Mouse (Mus musculus) liver, embryonic 11.5 days (tissue): ENCODE results near the gene Stau1. TPM values are rescaled to one million over a fixed set of nuclear protein-coding genes. Genes with fewer than 3 reads are reported as not detected.

ENCODE experiments used
- ATAC-seq: fragments of 200-750 bp; cut with Nextera tagmentation; replicated peaks from 2 replicates; pipeline ENCODE4 v1.8.0; 2017; ENCODE audit warnings: moderate number of reproducible peaks, mild to moderate bottlenecking, moderate TSS enrichment, moderate library complexity; ENCODE audit not compliant: low FRiP score
- DNase-seq: peaks from one replicate; pipeline ENCODE4 v3.0.0-alpha.2; 2017; ENCODE audit warnings: low spot score
- H3K27ac ChIP-seq: fragments of 300-500 bp; sonication (generic); 2 replicates; pipeline ENCODE4 v1.5.1; 2014; ENCODE audit warnings: mild to moderate bottlenecking, low read depth, low read length, control low read depth
- H3K27me3 ChIP-seq: fragments of 300-500 bp; sonication (generic); replicated peaks from 2 replicates; pipeline ENCODE4 v1.6.1; 2014; ENCODE audit warnings: low read length, mixed read lengths; ENCODE audit not compliant: control insufficient read depth, insufficient read depth
- H3K36me3 ChIP-seq: fragments of 300-500 bp; sonication (generic); 2 replicates; pipeline ENCODE4 v1.6.1; 2014; ENCODE audit warnings: mild to moderate bottlenecking, low read length, moderate library complexity, mixed read lengths; ENCODE audit not compliant: control insufficient read depth, insufficient read depth
- H3K4me1 ChIP-seq: fragments of 300-500 bp; sonication (generic); replicated peaks from 2 replicates; pipeline ENCODE4 v1.6.1; 2014; ENCODE audit warnings: low read length, mixed read lengths; ENCODE audit not compliant: control insufficient read depth, insufficient read depth
- H3K4me2 ChIP-seq: fragments of 300-500 bp; sonication (generic); 2 replicates; pipeline ENCODE4 v1.6.1; 2014; ENCODE audit warnings: mild to moderate bottlenecking, control low read depth, moderate library complexity
- H3K4me3 ChIP-seq: fragments of 300-500 bp; sonication (generic); 2 replicates; pipeline ENCODE4 v1.5.1; 2014; ENCODE audit warnings: low read depth, low read length, control low read depth
- H3K9ac ChIP-seq: fragments of 300-500 bp; sonication (generic); 2 replicates; pipeline ENCODE4 v1.6.1; 2014; ENCODE audit warnings: low read depth, low read length, control low read depth
- H3K9me3 ChIP-seq: fragments of 300-500 bp; sonication (generic); 2 replicates; pipeline ENCODE4 v1.6.1; 2016; ENCODE audit warnings: low read length, inconsistent platforms, mixed read lengths; ENCODE audit not compliant: control insufficient read depth
- WGBS: fragments of 180-500 bp; shearing (Covaris S2); extraction: QIAGEN DNeasy Blood & Tissue Kit; methylation state at CpG from one replicate; pipeline ENCODE4 v1.1.7; 2014; 5-methylcytosine and 5-hydroxymethylcytosine counted together
- polyA plus RNA-seq: library from polyadenylated mRNA; unstranded; fragments of >200 nt; fragmentation: Nextera tagmentation; extraction: Ambion mirVana; gene quantifications from 2 replicates; pipeline ENCODE4 v1.2.1, GENCODE M21; 2014

The Stau1 gene
- polyA plus RNA-seq, 1 experiment from 2014 or later = 59.5 TPM

- 90% methylated on average over 5 of the region's 5 CpGs for WGBS
- Histone ChIP-seq H3K9ac (no peak overlapping the region), H3K4me3 (no peak overlapping the region), H3K4me2 (no peak overlapping the region), H3K27me3 (no peaks in the 10 kb centered on the region), H3K9me3 (no peaks in the 10 kb centered on the region), H3K4me1 (no peaks in the 10 kb centered on the region), H3K36me3 (peaks cover 41% of the 10 kb centered on the region), H3K27ac (no peak overlapping the region)
- no peak for ATAC-seq
- no peak for DNase-seq
These were observed 61.7 kb downstream of the Stau1 start for GRCm38 (mm10) chr2:166934416-166934815.

DNA sequence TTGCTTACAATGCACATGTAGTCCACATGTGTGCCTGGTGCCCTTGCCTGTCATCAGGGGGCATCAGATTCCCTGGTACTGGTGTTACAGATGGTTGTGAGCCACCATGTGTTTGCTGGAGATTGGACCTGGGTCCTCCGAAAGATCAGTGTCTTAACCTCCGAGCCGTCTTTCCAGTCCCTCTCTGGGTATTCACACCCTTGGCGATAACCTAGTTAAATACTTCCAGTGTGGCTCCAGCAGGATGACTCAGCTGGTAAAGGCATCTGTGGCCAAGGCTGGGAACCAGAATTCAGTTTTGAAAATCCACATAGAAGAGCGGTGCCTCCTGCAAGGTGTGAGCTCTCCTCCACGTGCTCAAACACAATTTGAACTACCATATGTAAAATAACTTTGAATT lies 62.2 kb downstream of the Stau1 start:
- Histone ChIP-seq H3K9ac (no peak overlapping the region), H3K27ac (no peak overlapping the region), H3K4me3 (no peak overlapping the region), H3K9me3 (no peaks in the 10 kb centered on the region), H3K36me3 (peaks cover 45% of the 10 kb centered on the region), H3K4me2 (no peak overlapping the region), H3K4me1 (no peaks in the 10 kb centered on the region), H3K27me3 (no peaks in the 10 kb centered on the region)
- 94% methylated on average over 6 of the region's 6 CpGs for WGBS
- DNase-seq (no peak), ATAC-seq (no peak)

GRCm38 (mm10) chr2:166923971-166924370 lies 72.1 kb downstream of the Stau1 start:
- ATAC-seq (peak; percentile 66), DNase-seq (no peak)
- H3K4me2 ChIP-seq = peak overlapping the region; percentile 12
- H3K9ac ChIP-seq = no peak overlapping the region
- no peak overlapping the region for H3K4me3 ChIP-seq
- peaks cover 52% of the 10 kb centered on the region for H3K36me3 ChIP-seq
- H3K9me3 ChIP-seq = no peaks in the 10 kb centered on the region
- no peak overlapping the region for H3K27ac ChIP-seq
- no peaks in the 10 kb centered on the region for H3K4me1 ChIP-seq
- WGBS = 61% methylated on average over 2 of the region's 2 CpGs
- H3K27me3 ChIP-seq = no peaks in the 10 kb centered on the region

- ATAC-seq = no peak
These were observed 85.6 kb downstream of the Stau1 start for GRCm38 (mm10) chr2:166910536-166910935.

GRCm38 (mm10) chr2:166909729-166910128 lies 86.4 kb downstream of the Stau1 start:
- Histone ChIP-seq H3K4me1 (peaks cover 8% of the 10 kb centered on the region), H3K27me3 (no peaks in the 10 kb centered on the region), H3K4me3 (no peak overlapping the region), H3K36me3 (no peaks in the 10 kb centered on the region; the same call in 1 of the 2 replicates), H3K9me3 (no peaks in the 10 kb centered on the region), H3K9ac (no peak overlapping the region), H3K4me2 (no peak overlapping the region), H3K27ac (no peak overlapping the region)
- ATAC-seq = no peak
- DNase-seq = no peak
- 96% methylated on average over 3 of the region's 3 CpGs for WGBS

More at GRCm38 (mm10) chr2:166910536-166910935, 85.6 kb downstream of the Stau1 start:
- no peak for DNase-seq
- Histone ChIP-seq H3K4me2 (no peak overlapping the region), H3K36me3 (no peaks in the 10 kb centered on the region; the same call in 1 of the 2 replicates), H3K9ac (no peak overlapping the region), H3K4me3 (no peak overlapping the region), H3K27ac (no peak overlapping the region), H3K27me3 (no peaks in the 10 kb centered on the region), H3K9me3 (no peaks in the 10 kb centered on the region), H3K4me1 (peaks cover 8% of the 10 kb centered on the region)
- WGBS = 90% methylated on average over 8 of the region's 8 CpGs

DNA sequence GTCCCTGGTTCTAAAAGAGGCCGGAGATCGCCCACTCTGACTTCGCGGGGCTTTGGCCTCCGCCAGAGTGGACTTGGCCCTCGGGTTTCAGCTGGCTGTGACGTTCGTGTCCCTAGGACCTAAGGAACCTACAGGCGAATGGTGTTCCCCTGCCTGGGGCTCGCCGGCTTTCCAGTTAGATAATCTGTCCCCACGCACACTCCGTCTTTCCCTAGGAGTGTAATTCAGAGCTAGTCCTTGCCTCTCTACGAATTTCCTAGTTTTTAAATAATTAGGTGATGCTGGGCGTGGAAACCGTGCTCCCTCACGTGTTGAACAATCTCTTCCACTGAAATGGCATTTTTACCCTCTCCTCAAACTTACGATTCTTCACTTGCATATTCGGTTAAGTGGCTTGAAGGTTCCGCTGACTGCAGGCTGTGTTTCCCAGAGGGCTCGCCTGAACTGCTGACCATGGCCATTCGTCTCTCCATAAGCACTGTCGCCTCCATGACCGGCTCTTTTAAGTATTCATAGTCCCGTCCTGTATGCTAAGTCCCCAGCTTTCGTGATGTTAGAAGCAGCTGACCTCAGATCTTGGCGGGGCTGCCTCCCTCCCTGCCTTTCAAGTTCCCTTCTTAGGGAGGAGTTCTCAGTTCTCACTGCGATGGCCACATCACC lies 89.4 kb downstream of the Stau1 start:
- peak overlapping the region; percentile 80 for H3K4me2 ChIP-seq
- peaks cover 8% of the 10 kb centered on the region for H3K4me1 ChIP-seq
- DNase-seq = no peak
- H3K9ac ChIP-seq = peak overlapping the region; percentile 96
- no peaks in the 10 kb centered on the region for H3K27me3 ChIP-seq
- WGBS = under 1% methylated on average over 28 of the region's 28 CpGs
- H3K27ac ChIP-seq = peak overlapping the region; percentile 98
- no peaks in the 10 kb centered on the region for H3K36me3 ChIP-seq
- no peaks in the 10 kb centered on the region for H3K9me3 ChIP-seq
- H3K4me3 ChIP-seq = peak overlapping the region; percentile 77
- ATAC-seq = peak; percentile 48

DNA sequence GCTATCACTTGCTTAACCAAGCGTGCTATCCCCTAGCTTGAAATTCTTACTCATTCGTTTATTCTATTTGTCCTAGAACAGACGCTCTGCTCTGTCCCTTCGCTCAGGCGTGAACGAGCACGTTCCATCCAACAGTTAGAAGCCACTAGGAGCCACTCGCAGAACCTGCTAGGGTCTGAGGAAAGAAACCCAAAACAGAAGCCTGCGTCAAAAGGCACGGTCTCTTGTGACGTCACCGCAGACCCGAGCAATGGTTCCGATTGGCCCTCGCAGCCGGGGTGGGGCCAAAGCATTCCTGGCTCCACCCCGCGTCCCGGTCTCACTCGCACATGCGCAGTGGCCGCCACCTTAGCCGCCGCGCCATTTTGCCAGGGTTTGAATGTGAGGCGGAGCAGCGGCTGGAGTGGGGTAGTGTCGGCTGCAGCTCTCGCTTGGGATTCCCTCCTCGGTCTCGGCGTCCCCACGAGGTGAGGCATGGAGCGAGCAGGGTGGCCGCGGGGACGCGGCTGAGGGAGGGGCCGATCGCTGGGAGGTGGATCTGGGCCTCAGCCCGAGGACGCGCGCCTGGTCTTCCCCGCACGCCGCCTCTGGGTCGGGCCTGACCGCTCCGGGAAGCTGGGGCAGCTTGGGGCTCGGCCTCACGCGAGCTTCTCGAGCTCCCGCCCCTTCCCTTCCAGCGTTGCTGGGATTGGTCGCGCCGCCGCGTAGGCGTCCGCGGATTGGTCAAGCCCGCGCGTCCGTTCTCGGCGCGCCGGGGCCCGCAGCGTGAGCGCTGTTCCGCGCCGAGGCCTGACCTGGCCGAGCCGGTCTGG lies 90.2 kb downstream of the Stau1 start, which contains the start of gene Cse1l:
TSS of gene Cse1l (plus strand) at position 330 of the 812 bp plus-strand sequence.
- Histone ChIP-seq H3K4me3 (peak within 1 kb of the TSS; percentile 77), H3K4me2 (peak within 1 kb of the TSS; percentile 80), H3K36me3 (no peaks in the 10 kb centered on the region), H3K4me1 (peaks cover 8% of the 10 kb centered on the region), H3K9ac (peak within 1 kb of the TSS; percentile 96), H3K9me3 (no peaks in the 10 kb centered on the region), H3K27ac (peak within 1 kb of the TSS; percentile 98), H3K27me3 (no peaks in the 10 kb centered on the region)
- under 1% methylated on average over 79 of the region's 80 CpGs for WGBS
- peak; percentile 99 for DNase-seq
- ATAC-seq = peak; percentile 97

GRCm38 (mm10) chr2:166903719-166904282 lies 92.3 kb downstream of the Stau1 start:
- peaks cover 8% of the 10 kb centered on the region for H3K4me1 ChIP-seq
- no peaks in the 10 kb centered on the region for H3K36me3 ChIP-seq
- no peak overlapping the region for H3K27ac ChIP-seq
- H3K4me2 ChIP-seq = no peak overlapping the region
- no peak overlapping the region for H3K9ac ChIP-seq
- WGBS = 91% methylated on average over 6 of the region's 6 CpGs
- H3K4me3 ChIP-seq = no peak overlapping the region
- H3K9me3 ChIP-seq = no peaks in the 10 kb centered on the region
- no peaks in the 10 kb centered on the region for H3K27me3 ChIP-seq
- DNase-seq = no peak
- no peak for ATAC-seq
